Mouse (Mus musculus): ENCODE data around the gene Stard7. TPM values are rescaled to one million over a fixed set of nuclear protein-coding genes. Genes with fewer than 3 reads are reported as not detected.

The Stard7 gene
- polyA plus RNA-seq, 1 experiment from 2014 or later: 85.9 TPM

DNA sequence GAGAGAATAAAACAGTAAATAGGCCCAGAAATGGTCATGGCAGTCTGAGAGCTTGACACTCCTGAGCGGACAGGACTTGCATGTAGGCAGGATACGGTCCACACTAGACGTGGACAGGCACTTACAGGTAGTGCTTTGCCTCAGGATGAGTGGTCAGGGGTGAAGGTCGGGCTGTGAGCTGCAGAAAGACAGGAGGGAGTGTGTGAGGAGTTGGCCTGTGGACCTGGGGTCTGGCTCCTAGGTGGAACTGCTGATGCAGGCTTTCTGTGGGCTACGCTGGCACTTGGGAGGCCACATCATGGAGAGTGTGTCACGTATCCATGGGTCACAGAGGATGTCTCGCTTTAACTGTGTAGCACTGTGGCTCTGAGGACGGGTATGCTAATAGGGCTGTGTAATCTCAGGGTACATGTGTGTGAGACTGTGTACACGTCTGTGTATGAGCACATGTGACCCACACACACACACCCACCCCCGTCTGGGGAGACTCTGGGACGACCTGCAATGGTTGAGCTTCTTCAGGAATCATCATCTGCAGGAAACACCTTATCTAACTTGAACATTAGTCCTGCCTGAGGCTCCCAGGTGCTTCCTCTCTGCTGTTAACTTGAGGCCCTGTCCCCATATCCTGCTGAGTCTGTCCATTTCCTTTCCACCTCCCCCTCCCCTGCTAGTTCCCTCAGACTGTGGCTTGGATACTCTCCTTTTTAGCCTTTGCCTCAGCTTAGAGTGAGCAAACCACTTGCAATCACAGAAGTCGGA is 58.3 kb downstream of the Stard7 start:
- Histone ChIP-seq H3K27me3 (replicated peaks; ENCODE audit: control insufficient read depth, insufficient read depth, low read length) (no peaks in the 10 kb centered on the region), H3K4me1 (ENCODE audit: control insufficient read depth, insufficient read depth, low read depth, low read length) (no peaks in the 10 kb centered on the region), H3K9me3 (ENCODE audit: control insufficient read depth, low read length) (no peaks in the 10 kb centered on the region), H3K9ac (ENCODE audit: low read depth, low read length) (no peak overlapping the region), H3K4me2 (ENCODE audit: low read length) (no peak overlapping the region), H3K36me3 (ENCODE audit: control insufficient read depth, insufficient read depth, low read length) (no peaks in the 10 kb centered on the region), H3K27ac (ENCODE audit: low read depth, low read length) (no peak overlapping the region), H3K4me3 (ENCODE audit: low read length) (no peak overlapping the region)
- WGBS: 83% methylated on average over 12 of the region's 12 CpGs
- ATAC-seq: no peak

GRCm38 (mm10) chr2:127332807-127333570 is 63.0 kb downstream of the Stard7 start:
- 78% methylated on average over 14 of the region's 14 CpGs for WGBS
- Histone ChIP-seq H3K9me3 (ENCODE audit: control insufficient read depth, low read length) (no peaks in the 10 kb centered on the region), H3K4me1 (ENCODE audit: control insufficient read depth, insufficient read depth, low read depth, low read length) (peaks cover 11% of the 10 kb centered on the region), H3K4me3 (ENCODE audit: low read length) (no peak overlapping the region), H3K9ac (ENCODE audit: low read depth, low read length) (no peak overlapping the region), H3K4me2 (ENCODE audit: low read length) (no peak overlapping the region), H3K27ac (ENCODE audit: low read depth, low read length) (no peak overlapping the region), H3K36me3 (ENCODE audit: control insufficient read depth, insufficient read depth, low read length) (no peaks in the 10 kb centered on the region), H3K27me3 (replicated peaks; ENCODE audit: control insufficient read depth, insufficient read depth, low read length) (peaks cover 14% of the 10 kb centered on the region)
- ATAC-seq: no peak

DNA sequence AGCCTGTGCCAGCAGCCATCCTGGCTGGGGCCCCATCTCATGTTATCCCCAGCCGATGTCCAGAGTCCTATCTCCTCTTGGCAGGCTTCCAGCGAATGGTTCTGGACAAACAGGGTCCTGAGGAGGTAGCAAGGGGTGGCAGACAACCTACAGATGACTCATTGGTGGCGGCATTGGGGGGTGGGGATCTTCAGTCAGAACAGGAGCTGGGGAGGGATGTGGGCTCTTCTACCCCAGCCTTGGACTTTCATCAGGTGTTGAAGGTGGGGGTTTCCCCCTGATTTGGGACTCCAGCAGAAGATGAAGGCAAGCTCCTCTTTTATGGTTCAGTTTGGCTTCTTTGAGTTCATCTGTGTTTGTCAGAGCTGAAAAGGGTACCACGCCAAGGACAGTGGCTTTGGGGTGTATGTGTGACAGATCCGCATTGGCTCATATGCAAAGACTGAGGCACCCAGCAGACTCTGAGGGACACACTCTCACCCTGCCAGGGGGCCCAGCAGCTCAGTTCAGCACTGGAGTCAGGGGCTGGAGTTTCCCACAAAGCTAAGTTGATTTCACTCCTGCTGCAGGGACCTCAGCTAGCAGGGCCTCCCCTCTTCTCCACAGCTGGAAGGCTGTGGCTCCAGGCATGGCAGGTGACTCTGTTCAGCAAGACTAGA is 64.1 kb downstream of the Stard7 start:
- Histone ChIP-seq H3K36me3 (ENCODE audit: control insufficient read depth, insufficient read depth, low read length) (no peaks in the 10 kb centered on the region), H3K4me1 (ENCODE audit: control insufficient read depth, insufficient read depth, low read depth, low read length) (peaks cover 11% of the 10 kb centered on the region), H3K9me3 (ENCODE audit: control insufficient read depth, low read length) (no peaks in the 10 kb centered on the region), H3K27me3 (replicated peaks; ENCODE audit: control insufficient read depth, insufficient read depth, low read length) (peaks cover 14% of the 10 kb centered on the region), H3K4me3 (ENCODE audit: low read length) (no peak overlapping the region), H3K4me2 (ENCODE audit: low read length) (no peak overlapping the region), H3K27ac (ENCODE audit: low read depth, low read length) (no peak overlapping the region), H3K9ac (ENCODE audit: low read depth, low read length) (no peak overlapping the region)
- 75% methylated on average over 5 of the region's 5 CpGs for WGBS
- no peak for ATAC-seq

DNA sequence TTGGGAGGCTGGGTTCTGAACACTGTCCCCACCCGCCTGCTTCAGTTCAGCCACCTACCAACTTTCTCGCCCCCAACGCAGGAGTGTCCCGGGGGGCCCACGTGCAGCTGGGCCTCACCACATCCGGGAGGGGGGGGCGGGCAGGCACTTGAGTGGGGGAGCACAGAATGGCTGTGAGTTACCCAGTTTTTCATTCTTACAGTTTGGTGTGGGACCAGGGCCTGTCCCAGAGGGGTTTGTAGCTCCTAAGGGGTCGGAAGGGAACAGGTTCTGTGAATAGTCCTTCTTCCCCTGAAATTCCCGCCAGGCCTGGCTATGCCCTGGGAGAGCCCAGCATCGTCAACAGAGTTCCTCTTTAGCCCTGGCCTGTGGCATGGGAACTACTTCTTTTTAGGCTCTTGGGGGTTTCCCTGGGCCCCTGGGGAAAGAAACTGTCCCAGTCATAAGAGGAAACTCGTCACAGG is 65.1 kb downstream of the Stard7 start:
- no peaks in the 10 kb centered on the region for H3K9me3 ChIP-seq (ENCODE audit: control insufficient read depth, low read length)
- H3K9ac ChIP-seq (ENCODE audit: low read depth, low read length): no peak overlapping the region
- no peak overlapping the region for H3K27ac ChIP-seq (ENCODE audit: low read depth, low read length)
- ATAC-seq: no peak
- no peak overlapping the region for H3K4me3 ChIP-seq (ENCODE audit: low read length)
- WGBS: 48% methylated on average over 11 of the region's 11 CpGs
- no peak overlapping the region; the same call in 1 of the 2 replicates for H3K4me2 ChIP-seq (ENCODE audit: low read length)
- H3K27me3 ChIP-seq (replicated peaks; ENCODE audit: control insufficient read depth, insufficient read depth, low read length): peaks cover 14% of the 10 kb centered on the region
- peaks cover 11% of the 10 kb centered on the region for H3K4me1 ChIP-seq (ENCODE audit: control insufficient read depth, insufficient read depth, low read depth, low read length)
- H3K36me3 ChIP-seq (ENCODE audit: control insufficient read depth, insufficient read depth, low read length): no peaks in the 10 kb centered on the region

DNA sequence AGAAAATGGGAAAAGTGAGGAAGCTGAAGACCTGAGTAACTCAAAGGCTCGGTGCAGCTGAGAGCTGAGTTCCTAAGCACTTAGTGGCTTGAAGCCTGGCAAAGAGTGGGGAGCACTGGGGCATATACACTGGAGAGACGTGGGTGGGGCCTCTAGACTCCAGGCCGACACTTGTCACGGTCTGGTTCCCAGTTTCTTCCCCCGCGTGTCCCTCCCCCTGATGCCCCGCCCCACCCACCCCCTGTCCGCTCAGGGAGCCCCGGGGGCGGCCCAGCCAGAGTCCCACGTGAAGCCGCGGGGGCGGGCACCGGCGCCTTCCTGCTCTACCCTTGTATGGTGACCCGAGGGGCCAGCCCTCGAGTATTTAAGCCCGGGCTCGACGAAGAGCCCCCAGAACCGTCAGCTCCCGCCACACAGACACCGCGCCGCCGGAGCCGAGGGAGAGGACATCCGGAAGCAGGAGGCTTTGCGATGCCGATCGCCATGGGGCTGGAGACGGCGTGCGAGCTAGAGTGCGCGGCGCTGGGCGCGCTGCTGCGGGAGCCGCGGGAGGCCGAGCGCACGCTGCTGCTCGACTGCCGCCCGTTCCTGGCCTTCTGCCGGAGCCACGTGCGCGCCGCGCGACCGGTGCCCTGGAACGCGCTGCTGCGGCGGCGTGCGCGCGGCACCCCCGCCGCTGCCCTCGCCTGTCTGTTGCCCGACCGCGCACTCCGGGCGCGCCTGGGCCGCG is 65.9 kb downstream of the Stard7 start, which contains the start of gene Dusp2:
Gene Dusp2 (plus strand): TSS at position 393 of the 730 bp plus-strand sequence.
- ATAC-seq: peak; percentile 84
- Histone ChIP-seq H3K9me3 (ENCODE audit: control insufficient read depth, low read length) (no peaks in the 10 kb centered on the region), H3K4me1 (ENCODE audit: control insufficient read depth, insufficient read depth, low read depth, low read length) (peaks cover 11% of the 10 kb centered on the region), H3K36me3 (ENCODE audit: control insufficient read depth, insufficient read depth, low read length) (no peaks in the 10 kb centered on the region), H3K27me3 (replicated peaks; ENCODE audit: control insufficient read depth, insufficient read depth, low read length) (peaks cover 14% of the 10 kb centered on the region), H3K9ac (ENCODE audit: low read depth, low read length) (peak within 1 kb of the TSS; percentile 77), H3K4me3 (ENCODE audit: low read length) (peak within 1 kb of the TSS; percentile 65), H3K4me2 (ENCODE audit: low read length) (peak within 1 kb of the TSS; percentile 84), H3K27ac (ENCODE audit: low read depth, low read length) (peak within 1 kb of the TSS; percentile 48; the same call in 1 of the 2 replicates)
- WGBS: under 1% methylated on average over 41 of the region's 76 CpGs

DNA sequence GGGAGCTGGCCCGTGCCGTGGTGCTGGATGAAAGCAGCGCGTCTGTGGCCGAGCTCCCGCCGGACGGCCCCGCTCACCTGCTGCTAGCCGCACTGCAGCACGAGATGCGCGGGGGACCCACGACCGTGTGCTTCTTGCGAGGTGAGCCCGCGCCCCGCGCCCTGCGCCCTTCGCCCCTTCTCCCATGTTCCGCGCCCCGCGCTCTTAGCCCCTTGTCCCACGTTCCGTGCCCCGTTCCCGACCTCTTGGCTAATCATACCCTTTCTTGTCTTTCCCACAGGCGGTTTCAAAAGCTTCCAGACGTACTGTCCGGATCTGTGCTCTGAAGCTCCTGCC is 66.4 kb downstream of the Stard7 start:
- no peak; the same call in 1 of the 2 replicates for ATAC-seq
- peaks cover 14% of the 10 kb centered on the region for H3K27me3 ChIP-seq (replicated peaks; ENCODE audit: control insufficient read depth, insufficient read depth, low read length)
- H3K27ac ChIP-seq (ENCODE audit: low read depth, low read length): peak overlapping the region; percentile 48; the same call in 1 of the 2 replicates
- WGBS: 3% methylated on average over 29 of the region's 33 CpGs
- H3K4me3 ChIP-seq (ENCODE audit: low read length): peak overlapping the region; percentile 65
- H3K9me3 ChIP-seq (ENCODE audit: control insufficient read depth, low read length): no peaks in the 10 kb centered on the region
- H3K4me1 ChIP-seq (ENCODE audit: control insufficient read depth, insufficient read depth, low read depth, low read length): peaks cover 11% of the 10 kb centered on the region
- H3K36me3 ChIP-seq (ENCODE audit: control insufficient read depth, insufficient read depth, low read length): no peaks in the 10 kb centered on the region
- peak overlapping the region; percentile 77 for H3K9ac ChIP-seq (ENCODE audit: low read depth, low read length)
- peak overlapping the region; percentile 84 for H3K4me2 ChIP-seq (ENCODE audit: low read length)

DNA sequence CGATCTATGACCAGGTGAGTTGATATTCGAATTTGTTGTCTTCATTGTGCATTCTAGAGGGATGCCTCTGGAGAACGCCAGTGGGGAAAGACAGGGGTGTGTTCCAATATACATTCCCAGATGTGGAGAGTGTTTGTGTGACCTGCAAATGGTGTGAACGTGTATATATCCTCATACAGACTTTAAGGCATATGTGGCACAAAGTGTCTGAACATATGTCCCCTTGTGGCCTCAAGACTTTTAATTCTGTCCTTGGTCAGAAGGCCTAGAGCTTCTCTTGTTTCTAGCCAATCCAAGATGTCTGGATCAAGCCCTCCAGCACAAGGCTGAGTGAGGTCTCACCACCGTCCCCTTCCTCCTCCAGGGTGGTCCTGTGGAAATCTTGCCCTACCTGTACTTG is 66.9 kb downstream of the Stard7 start:
- WGBS: 50% methylated on average over 5 of the region's 5 CpGs

GRCm38 (mm10) chr2:127337531-127337930 is 67.5 kb downstream of the Stard7 start:
- Histone ChIP-seq H3K27ac (ENCODE audit: low read depth, low read length) (no peak overlapping the region), H3K9ac (ENCODE audit: low read depth, low read length) (no peak overlapping the region), H3K4me3 (ENCODE audit: low read length) (no peak overlapping the region), H3K36me3 (ENCODE audit: control insufficient read depth, insufficient read depth, low read length) (no peaks in the 10 kb centered on the region), H3K9me3 (ENCODE audit: control insufficient read depth, low read length) (no peaks in the 10 kb centered on the region), H3K27me3 (replicated peaks; ENCODE audit: control insufficient read depth, insufficient read depth, low read length) (peaks cover 14% of the 10 kb centered on the region), H3K4me2 (ENCODE audit: low read length) (peak overlapping the region; percentile 84; the same call in 1 of the 2 replicates), H3K4me1 (ENCODE audit: control insufficient read depth, insufficient read depth, low read depth, low read length) (peaks cover 11% of the 10 kb centered on the region)
- 65% methylated on average over 11 of the region's 11 CpGs for WGBS
- no peak for ATAC-seq

More for the DNA sequence above, 66.9 kb downstream of the Stard7 start:
- Histone ChIP-seq H3K9me3 (ENCODE audit: control insufficient read depth, low read length) (no peaks in the 10 kb centered on the region), H3K27ac (ENCODE audit: low read depth, low read length) (no peak overlapping the region), H3K4me1 (ENCODE audit: control insufficient read depth, insufficient read depth, low read depth, low read length) (peaks cover 11% of the 10 kb centered on the region), H3K4me2 (ENCODE audit: low read length) (peak overlapping the region; percentile 84), H3K27me3 (replicated peaks; ENCODE audit: control insufficient read depth, insufficient read depth, low read length) (peaks cover 14% of the 10 kb centered on the region), H3K9ac (ENCODE audit: low read depth, low read length) (peak overlapping the region; percentile 77), H3K36me3 (ENCODE audit: control insufficient read depth, insufficient read depth, low read length) (no peaks in the 10 kb centered on the region), H3K4me3 (ENCODE audit: low read length) (peak overlapping the region; percentile 65)
- ATAC-seq: peak; percentile 4
